Mouse (Mus musculus) kidney, postnatal 0 days (tissue): ENCODE measurements at regions not wholly inside any gene's neighbourhood (a gene's known extent, or its start where the extent isn't known, plus 50 kb on each side); places are given as distances from the start of the nearest gene placed in this dataset.
A peak's percentile ranks its signal among the peaks of the same experiment; 100 is the strongest.

ENCODE experiments used
- ATAC-seq: fragments of 200-750 bp; cut with Nextera tagmentation; replicated peaks from 2 replicates; pipeline ENCODE4 v1.8.0; 2017; ENCODE audit warnings: low read depth, moderate number of reproducible peaks, moderate TSS enrichment, moderate library complexity; ENCODE audit not compliant: low FRiP score
- DNase-seq: peaks from one replicate; pipeline ENCODE4 v3.0.0-alpha.2; 2016; ENCODE audit warnings: low spot score
- H3K27ac ChIP-seq: fragments of 300-500 bp; sonication (generic); 2 replicates; pipeline ENCODE4 v1.5.1; 2014; ENCODE audit warnings: mild to moderate bottlenecking
- H3K27me3 ChIP-seq: fragments of 300-500 bp; sonication (generic); 2 replicates; pipeline ENCODE4 v1.6.1; 2014; ENCODE audit warnings: low read length, mixed read lengths; ENCODE audit not compliant: insufficient read depth
- H3K36me3 ChIP-seq: fragments of 300-500 bp; sonication (generic); 2 replicates; pipeline ENCODE4 v1.6.1; 2014; ENCODE audit warnings: low read length, mixed read lengths; ENCODE audit not compliant: insufficient read depth
- H3K4me1 ChIP-seq: fragments of 300-500 bp; sonication (generic); replicated peaks from 2 replicates; pipeline ENCODE4 v1.6.1; 2014; ENCODE audit warnings: antibody characterized with exemption, low read length, mixed read lengths; ENCODE audit not compliant: insufficient read depth
- H3K4me2 ChIP-seq: fragments of 300-500 bp; sonication (generic); 2 replicates; pipeline ENCODE4 v1.6.1; 2014; ENCODE audit warnings: mild to moderate bottlenecking, low read length, moderate library complexity, mixed read lengths
- H3K4me3 ChIP-seq: fragments of 300-500 bp; sonication (generic); replicated peaks from 2 replicates; pipeline ENCODE4 v1.5.1; 2014; ENCODE audit warnings: low read depth, low read length
- H3K9ac ChIP-seq: fragments of 300-500 bp; sonication (generic); 2 replicates; pipeline ENCODE4 v1.6.1; 2014; ENCODE audit warnings: low read depth, low read length
- H3K9me3 ChIP-seq: fragments of 300-500 bp; sonication (generic); replicated peaks from 2 replicates; pipeline ENCODE4 v1.6.1; 2016; ENCODE audit warnings: low read length, inconsistent platforms, mixed read lengths
- CTCF ChIP-seq: IDR thresholded peaks from 2 replicates; pipeline ENCODE4 v1.5.1; 2016; ENCODE audit warnings: antibody characterized with exemption, low read depth, mild to moderate bottlenecking, moderate library complexity
- WGBS: fragments of 180-500 bp; shearing (Covaris S2); extraction: QIAGEN DNeasy Blood & Tissue Kit; methylation state at CpG from one replicate; pipeline ENCODE4 v1.1.7; 2014; 5-methylcytosine and 5-hydroxymethylcytosine counted together

DNA sequence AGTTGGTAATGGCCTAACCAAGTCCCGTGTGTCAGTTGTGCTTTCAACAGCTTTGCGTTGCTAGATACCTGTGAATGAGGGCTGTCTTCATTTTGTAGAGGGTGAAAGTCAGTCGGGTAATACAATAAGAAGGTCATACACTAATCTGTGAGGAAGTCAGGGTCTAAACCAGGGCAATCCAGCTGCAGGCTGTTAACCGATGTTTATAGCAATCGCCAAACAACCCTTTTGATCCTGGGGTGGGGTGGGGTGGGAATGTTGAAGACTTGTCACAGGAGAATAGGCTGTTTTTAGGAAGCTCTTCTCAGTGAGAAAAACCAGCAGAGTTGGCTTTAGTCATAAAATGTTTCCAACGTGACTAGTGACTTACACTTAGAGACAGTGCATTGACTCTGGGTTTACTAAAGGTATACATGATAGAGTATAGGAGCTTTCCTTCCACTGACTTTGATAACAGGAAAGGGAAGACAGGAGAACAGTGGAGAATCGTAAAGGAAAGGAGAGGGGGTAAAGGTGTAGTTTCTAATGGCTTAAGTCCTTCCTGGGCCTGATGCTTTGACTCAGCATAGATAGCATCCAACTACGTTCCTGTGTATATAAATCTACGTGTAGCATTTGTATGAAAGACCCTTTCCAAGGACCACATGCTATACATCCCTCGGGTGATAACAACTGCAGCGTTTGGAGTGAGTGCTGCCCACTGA is 211.6 kb downstream of the Enc1 start:
- H3K36me3 ChIP-seq, result no peaks in the 10 kb centered on the region
- H3K4me3 ChIP-seq, result no peak overlapping the region
- 42% methylated on average over 11 of the region's 11 CpGs for WGBS
- ATAC-seq, result no peak
- no peaks in the 10 kb centered on the region for H3K27me3 ChIP-seq
- no peak overlapping the region for H3K9ac ChIP-seq
- H3K4me1 ChIP-seq, result no peaks in the 10 kb centered on the region
- H3K27ac ChIP-seq, result no peak overlapping the region
- no peak overlapping the region for H3K4me2 ChIP-seq
- no peak for TF ChIP-seq CTCF
- DNase-seq, result no peak
- no peaks in the 10 kb centered on the region for H3K9me3 ChIP-seq

DNA sequence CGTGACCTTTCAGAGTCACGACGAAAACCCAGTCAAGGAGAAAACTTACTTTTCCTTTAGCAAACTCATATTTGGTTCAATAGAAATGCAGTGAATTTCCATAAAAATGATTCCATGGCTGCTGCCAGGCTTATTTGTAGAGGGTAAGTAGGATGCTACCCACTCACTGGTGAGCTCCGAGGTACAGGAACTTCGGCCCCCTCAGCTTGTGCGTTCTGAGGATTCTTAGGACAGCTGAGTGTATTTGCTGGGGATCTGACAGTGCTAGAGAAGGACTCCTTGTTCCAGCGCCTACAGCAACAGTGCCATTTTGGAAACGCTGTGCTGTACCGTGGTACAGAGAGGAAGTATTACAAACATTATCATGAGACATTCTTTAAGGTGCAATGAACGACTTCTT is 210.4 kb downstream of the Enc1 start:
- no peak overlapping the region for H3K4me3 ChIP-seq
- H3K4me2 ChIP-seq, result no peak overlapping the region
- H3K27me3 ChIP-seq, result no peaks in the 10 kb centered on the region
- H3K4me1 ChIP-seq, result no peaks in the 10 kb centered on the region
- H3K9ac ChIP-seq, result no peak overlapping the region
- H3K36me3 ChIP-seq, result no peaks in the 10 kb centered on the region
- DNase-seq, result no peak
- no peak overlapping the region for H3K27ac ChIP-seq
- WGBS, result 77% methylated on average over 10 of the region's 10 CpGs
- no peak for ATAC-seq
- H3K9me3 ChIP-seq, result no peaks in the 10 kb centered on the region
- no peak for TF ChIP-seq CTCF

DNA sequence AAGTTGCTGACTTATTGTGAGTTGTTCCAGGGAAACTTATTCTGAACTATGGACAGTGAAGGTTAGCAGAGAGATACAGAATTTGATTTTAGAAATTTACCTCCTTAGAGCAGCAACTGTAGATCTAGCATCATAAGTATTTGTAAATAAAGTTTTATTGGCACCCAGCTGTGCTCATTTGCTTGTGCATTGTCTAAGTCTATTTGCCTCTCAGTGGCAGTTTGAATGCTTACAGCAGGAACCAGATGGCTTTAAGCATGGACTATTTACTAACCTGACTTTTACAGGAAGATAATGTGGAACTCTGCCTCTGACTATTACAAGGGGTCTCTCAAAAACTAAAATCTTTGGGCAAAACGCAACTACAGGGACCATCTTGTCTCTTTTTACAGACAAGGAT is 207.2 kb downstream of the Enc1 start:
- ATAC-seq (no peak), DNase-seq (no peak)
- no peaks in the 10 kb centered on the region for H3K36me3 ChIP-seq
- no peak overlapping the region for H3K4me3 ChIP-seq
- TF ChIP-seq CTCF, result no peak
- H3K4me2 ChIP-seq, result no peak overlapping the region
- WGBS, result 95% methylated on average over 1 of the region's 1 CpGs
- H3K27me3 ChIP-seq, result no peaks in the 10 kb centered on the region
- no peak overlapping the region for H3K27ac ChIP-seq
- H3K9me3 ChIP-seq, result no peaks in the 10 kb centered on the region
- no peaks in the 10 kb centered on the region for H3K4me1 ChIP-seq
- no peak overlapping the region for H3K9ac ChIP-seq

DNA sequence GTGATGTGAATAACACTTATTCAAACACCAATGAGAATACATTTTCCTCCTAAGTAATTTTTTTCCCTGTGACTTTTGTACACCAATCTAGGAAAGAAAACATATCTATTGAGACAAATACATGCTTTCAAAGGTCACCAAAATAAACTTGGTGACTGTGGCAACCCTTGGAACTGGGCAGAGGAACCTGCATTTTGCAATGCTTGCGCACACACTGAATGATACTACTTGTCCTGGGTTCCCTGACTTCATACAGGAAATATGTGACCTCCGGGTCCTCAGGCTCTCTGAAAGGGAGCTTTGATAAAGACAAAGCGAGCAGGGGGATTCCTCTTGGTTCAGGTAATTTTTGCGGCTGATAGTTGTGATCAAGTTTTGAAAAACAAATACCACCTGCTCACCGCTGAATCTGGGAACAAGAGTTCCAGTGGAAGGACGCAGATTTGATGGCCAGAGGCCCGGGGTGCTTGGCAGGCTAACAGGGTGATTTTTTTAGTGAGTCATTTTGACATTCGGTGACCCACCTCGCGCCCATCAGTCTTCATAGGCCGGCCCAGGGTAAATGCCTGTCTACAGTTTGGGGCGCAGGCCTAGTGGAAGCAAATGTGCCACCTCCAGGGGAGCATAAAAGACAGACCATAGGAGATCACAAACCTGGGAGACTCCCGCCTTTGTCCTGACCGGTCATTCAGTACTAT is 203.0 kb downstream of the Enc1 start:
- Histone ChIP-seq H3K36me3 (no peaks in the 10 kb centered on the region), H3K27ac (no peak overlapping the region), H3K4me1 (peaks cover 15% of the 10 kb centered on the region; the same call in 1 of the 2 replicates), H3K4me3 (no peak overlapping the region), H3K27me3 (no peaks in the 10 kb centered on the region), H3K9ac (no peak overlapping the region), H3K4me2 (no peak overlapping the region), H3K9me3 (no peaks in the 10 kb centered on the region)
- 77% methylated on average over 14 of the region's 14 CpGs for WGBS
- DNase-seq, result no peak
- TF ChIP-seq CTCF, result no peak
- ATAC-seq, result no peak

DNA sequence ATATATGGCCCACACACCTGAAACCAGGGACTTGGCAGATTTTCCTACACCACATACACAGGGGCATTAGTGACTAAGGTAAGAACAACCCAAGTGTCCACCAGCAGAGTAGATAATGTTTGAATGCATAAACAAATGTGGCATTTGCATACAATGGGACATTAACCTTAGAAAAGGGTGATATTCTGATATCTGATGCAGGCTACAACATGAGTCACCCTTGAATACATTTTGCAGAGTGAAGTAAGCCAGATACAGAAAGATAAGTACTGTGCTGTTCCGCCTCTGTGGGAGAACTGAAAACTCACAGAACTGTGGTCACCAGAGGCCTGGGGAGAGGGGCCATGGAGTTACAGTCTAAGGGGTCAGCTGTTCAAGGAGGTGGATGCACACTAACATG is 201.9 kb downstream of the Enc1 start:
- Histone ChIP-seq H3K4me1 (peaks cover 15% of the 10 kb centered on the region; the same call in 1 of the 2 replicates), H3K4me3 (no peak overlapping the region), H3K27me3 (no peaks in the 10 kb centered on the region), H3K36me3 (no peaks in the 10 kb centered on the region), H3K9ac (no peak overlapping the region), H3K9me3 (no peaks in the 10 kb centered on the region), H3K27ac (no peak overlapping the region), H3K4me2 (no peak overlapping the region)
- no peak for TF ChIP-seq CTCF
- WGBS, result 65% methylated on average over 1 of the region's 1 CpGs
- no peak for DNase-seq
- 0 out of 2 replicates have a peak, but pooled peaks have one; percentile 4 for ATAC-seq

DNA sequence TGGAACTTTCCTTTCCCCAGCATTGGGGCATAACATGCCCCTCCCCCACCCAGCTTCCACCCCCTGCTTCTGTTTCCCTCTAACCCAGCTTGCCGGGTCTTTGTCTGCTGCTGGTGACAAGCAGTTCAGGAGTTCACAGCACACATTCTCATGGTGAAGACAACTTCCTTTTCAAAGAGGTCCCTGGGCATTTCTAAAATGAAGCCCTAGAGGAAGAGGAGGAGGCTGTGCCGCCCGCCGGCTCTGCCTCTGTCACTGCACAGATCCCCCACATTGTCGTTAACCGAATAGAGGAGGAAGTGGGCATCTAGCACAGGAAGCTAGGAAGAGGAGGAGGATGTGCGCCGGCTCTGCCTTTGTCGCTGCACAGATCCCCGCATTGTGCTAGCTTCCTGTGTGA is 201.4 kb downstream of the Enc1 start:
- DNase-seq (peak; percentile 44), ATAC-seq (0 out of 2 replicates have a peak, but pooled peaks have one; percentile 26)
- H3K4me2 ChIP-seq, result no peak overlapping the region
- no peaks in the 10 kb centered on the region for H3K36me3 ChIP-seq
- H3K27me3 ChIP-seq, result no peaks in the 10 kb centered on the region
- H3K4me3 ChIP-seq, result no peak overlapping the region
- TF ChIP-seq CTCF, result no peak
- peak overlapping the region; percentile 68 for H3K27ac ChIP-seq
- 33% methylated on average over 10 of the region's 10 CpGs for WGBS
- no peak overlapping the region for H3K9ac ChIP-seq
- peaks cover 15% of the 10 kb centered on the region; the same call in 1 of the 2 replicates for H3K4me1 ChIP-seq
- no peaks in the 10 kb centered on the region for H3K9me3 ChIP-seq
